Mouse (Mus musculus) retina, adult 2 months (tissue): Measurements from ENCODE around the gene Wnt8b.

Source experiments
- DNase-seq: peaks from one replicate; pipeline ENCODE4 v3.0.0-alpha.2; 2012; ENCODE audit warnings: low read depth, low spot score

Wnt8b gene

GRCm38 (mm10) chr19:44562652-44563206, 69.5 kb downstream of the Wnt8b start, which contains the start of gene Hif1an:
Hif1an (plus strand) TSS chr19:44562850.
- peak; percentile 93 for DNase-seq
